Comparison of ENCODE assay signal across 31 mouse cellular contexts in the genomic region with DNA sequence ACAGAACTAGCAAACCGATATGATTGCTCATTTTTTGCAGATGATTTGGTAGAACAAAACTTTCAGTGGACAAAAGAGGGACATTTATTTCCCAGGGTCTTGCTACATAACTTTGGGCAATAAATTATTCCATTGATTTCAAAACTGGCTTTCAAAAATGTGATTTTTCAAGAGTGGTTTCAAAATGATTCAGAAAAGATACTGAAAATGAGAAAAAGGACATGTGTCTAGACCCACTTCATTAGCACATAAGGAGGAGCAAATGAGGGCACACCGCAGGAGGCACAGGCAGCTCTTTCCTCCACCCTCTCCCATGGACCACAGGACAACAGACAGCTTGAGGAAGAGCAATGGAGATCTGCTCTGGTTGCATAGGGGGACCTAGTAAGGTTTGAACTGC.
"Had no signal": no experiment of that assay in that cellular context is flagged by ENCODE, and none has a peak within 500 bp of the region (broad histone marks: within the 10 kb centered on the region; RNA-seq: fewer than 3 reads in every experiment).

No protein-coding gene starts in this region.

- H3K9me3 ChIP-seq: limb, embryonic 10.5 days; limb, embryonic 12.5 days; limb, embryonic 13.5 days; limb, embryonic 15.5 days; liver, embryonic 13.5 days; liver, embryonic 15.5 days; lung, embryonic 15.5 days; megakaryocyte, embryonic 14.5 days; midbrain, embryonic 10.5 days; midbrain, embryonic 12.5 days; midbrain, embryonic 13.5 days; midbrain, embryonic 15.5 days; neural tube, embryonic 12.5 days had no signal

- H3K4me2 ChIP-seq: limb, embryonic 12.5 days; limb, embryonic 13.5 days; limb, embryonic 15.5 days; liver, embryonic 11.5 days; liver, embryonic 13.5 days; liver, embryonic 15.5 days; lung, embryonic 14.5 days; lung, embryonic 15.5 days; midbrain, embryonic 11.5 days; midbrain, embryonic 12.5 days; midbrain, embryonic 13.5 days; midbrain, embryonic 15.5 days; neural tube, embryonic 12.5 days had no signal

- H3K4me3 ChIP-seq: limb, embryonic 10.5 days; limb, embryonic 12.5 days; limb, embryonic 13.5 days; limb, embryonic 15.5 days; liver, embryonic 13.5 days; liver, embryonic 15.5 days; lung, embryonic 15.5 days; megakaryocyte, embryonic 14.5 days; midbrain, embryonic 10.5 days; midbrain, embryonic 12.5 days; midbrain, embryonic 13.5 days; midbrain, embryonic 15.5 days; myocyte; neural tube, embryonic 12.5 days had no signal

- H3K36me3 ChIP-seq: limb, embryonic 10.5 days; limb, embryonic 12.5 days; limb, embryonic 13.5 days; limb, embryonic 15.5 days; liver, embryonic 13.5 days; liver, embryonic 15.5 days; lung, embryonic 15.5 days; midbrain, embryonic 10.5 days; midbrain, embryonic 12.5 days; midbrain, embryonic 13.5 days; midbrain, embryonic 15.5 days; neural tube, embryonic 12.5 days had no signal

- H3K27ac ChIP-seq: limb, embryonic 10.5 days; limb, embryonic 12.5 days; limb, embryonic 13.5 days; limb, embryonic 15.5 days; liver, embryonic 13.5 days; liver, embryonic 14.5 days; liver, embryonic 15.5 days; lung, embryonic 15.5 days; macrophage; midbrain, embryonic 10.5 days; midbrain, embryonic 12.5 days; midbrain, embryonic 13.5 days; midbrain, embryonic 15.5 days; neural tube, embryonic 12.5 days had no signal

- H3K27me3 ChIP-seq: limb, embryonic 12.5 days; limb, embryonic 13.5 days; limb, embryonic 15.5 days; liver, embryonic 13.5 days; liver, embryonic 15.5 days; lung, embryonic 15.5 days; megakaryocyte, embryonic 14.5 days; midbrain, embryonic 12.5 days; midbrain, embryonic 13.5 days; midbrain, embryonic 15.5 days; neural tube, embryonic 12.5 days had no signal

- ATAC-seq: liver, postnatal 0 days; lung, postnatal 0 days; midbrain, embryonic 13.5 days; midbrain, embryonic 15.5 days; midbrain, embryonic 16.5 days had no signal

- H3K4me1 ChIP-seq: limb, embryonic 10.5 days; limb, embryonic 12.5 days; limb, embryonic 13.5 days; limb, embryonic 15.5 days; liver, embryonic 13.5 days; liver, embryonic 15.5 days; lung, embryonic 15.5 days; megakaryocyte, embryonic 14.5 days; midbrain, embryonic 10.5 days; midbrain, embryonic 12.5 days; midbrain, embryonic 13.5 days; midbrain, embryonic 15.5 days; neural tube, embryonic 12.5 days had no signal

- H3K9ac ChIP-seq: limb, embryonic 12.5 days; limb, embryonic 13.5 days; limb, embryonic 15.5 days; liver, embryonic 13.5 days; liver, embryonic 14.5 days; liver, embryonic 15.5 days; liver, postnatal 0 days; lung, embryonic 14.5 days; lung, embryonic 15.5 days; midbrain, embryonic 12.5 days; midbrain, embryonic 13.5 days; midbrain, embryonic 15.5 days; neural tube, embryonic 12.5 days had no signal

- DNase-seq: left cerebral cortex, postnatal 4 days; liver; liver, embryonic 13.5 days; liver, postnatal 0 days; lung, adult 18-20 months; lung, adult 2 months; lung, embryonic 14.5 days; lung, postnatal 10 days; lung, postnatal 14 days; lung, postnatal 36 days; lung, postnatal 4 days; midbrain, embryonic 14.5 days had no signal
